Mouse (Mus musculus): ENCODE data around the gene Pou2f3. TPM values are rescaled to one million over a fixed set of nuclear protein-coding genes. Genes with fewer than 3 reads are reported as not detected.

Pou2f3 gene
- polyA plus RNA-seq, 1 experiment from 2014 or later = not detected

DNA sequence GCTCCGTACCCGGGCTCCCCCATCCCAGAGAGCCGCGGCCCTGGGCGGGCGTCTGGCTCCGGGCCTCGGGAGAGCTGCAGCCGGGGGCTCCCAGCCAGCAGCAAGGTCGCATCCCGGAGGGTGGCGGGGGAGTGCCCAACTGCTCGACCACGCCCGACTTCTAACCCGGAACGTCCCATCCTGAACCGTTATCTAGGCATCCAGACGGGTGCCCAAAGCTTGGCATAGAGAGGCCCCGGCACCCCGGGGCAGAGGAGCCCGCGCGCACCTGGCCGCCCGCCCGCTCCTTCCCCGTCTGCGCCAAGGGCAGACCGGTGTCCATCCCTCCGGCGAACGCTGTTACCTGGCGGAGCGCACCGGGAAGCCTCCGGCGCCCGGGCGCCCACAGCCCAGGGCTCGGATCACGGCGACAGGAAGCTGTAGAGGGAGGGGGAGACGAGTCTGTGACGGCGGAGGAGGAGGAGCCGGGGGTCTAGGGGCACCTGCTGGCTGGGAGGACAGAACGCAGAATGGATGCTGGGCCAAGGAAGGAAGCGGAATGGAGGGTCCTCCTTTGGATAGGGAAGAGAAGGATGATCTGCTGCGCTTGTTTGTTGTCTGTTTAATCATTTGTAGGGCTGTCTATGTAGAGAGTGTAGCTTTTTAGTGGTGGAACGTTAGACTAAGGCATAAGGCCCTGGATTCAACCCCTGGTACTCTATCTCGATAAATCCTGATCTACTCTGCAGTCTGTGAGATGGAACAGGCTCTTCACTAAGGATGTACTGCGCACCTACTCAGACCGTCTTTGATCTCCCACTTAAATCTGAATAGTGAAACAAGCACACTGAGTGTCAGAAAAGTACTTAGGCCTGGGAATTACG lies 93.8 kb downstream of the Pou2f3 start, which contains the start of gene Tmem136:
Gene Tmem136 (minus strand): TSS at position 437 of the 863 bp plus-strand sequence.
- Histone ChIP-seq H3K9ac (ENCODE audit: low read length) (peak within 1 kb of the TSS; percentile 83), H3K27ac (ENCODE audit: low read depth, low read length) (no peak within 1 kb of the TSS), H3K4me1 (ENCODE audit: control insufficient read depth, insufficient read depth, low read length) (0 out of 2 replicates have a peak, but pooled peaks cover 3% of the 10 kb centered on the region), H3K9me3 (ENCODE audit: control insufficient read depth, low read length) (no peaks in the 10 kb centered on the region), H3K4me3 (ENCODE audit: low read depth, low read length) (peak within 1 kb of the TSS; percentile 75), H3K27me3 (ENCODE audit: control insufficient read depth, insufficient read depth, low read length) (no peaks in the 10 kb centered on the region), H3K4me2 (ENCODE audit: low read depth) (peak within 1 kb of the TSS; percentile 78), H3K36me3 (ENCODE audit: control insufficient read depth, insufficient read depth, low read length) (no peaks in the 10 kb centered on the region)
- DNase-seq (ENCODE audit: low spot score) = peak; percentile 82
- ATAC-seq (ENCODE audit: insufficient read depth, low FRiP score, low TSS enrichment) = peak; percentile 89
- 4% methylated on average over 47 of the region's 55 CpGs for WGBS

DNA sequence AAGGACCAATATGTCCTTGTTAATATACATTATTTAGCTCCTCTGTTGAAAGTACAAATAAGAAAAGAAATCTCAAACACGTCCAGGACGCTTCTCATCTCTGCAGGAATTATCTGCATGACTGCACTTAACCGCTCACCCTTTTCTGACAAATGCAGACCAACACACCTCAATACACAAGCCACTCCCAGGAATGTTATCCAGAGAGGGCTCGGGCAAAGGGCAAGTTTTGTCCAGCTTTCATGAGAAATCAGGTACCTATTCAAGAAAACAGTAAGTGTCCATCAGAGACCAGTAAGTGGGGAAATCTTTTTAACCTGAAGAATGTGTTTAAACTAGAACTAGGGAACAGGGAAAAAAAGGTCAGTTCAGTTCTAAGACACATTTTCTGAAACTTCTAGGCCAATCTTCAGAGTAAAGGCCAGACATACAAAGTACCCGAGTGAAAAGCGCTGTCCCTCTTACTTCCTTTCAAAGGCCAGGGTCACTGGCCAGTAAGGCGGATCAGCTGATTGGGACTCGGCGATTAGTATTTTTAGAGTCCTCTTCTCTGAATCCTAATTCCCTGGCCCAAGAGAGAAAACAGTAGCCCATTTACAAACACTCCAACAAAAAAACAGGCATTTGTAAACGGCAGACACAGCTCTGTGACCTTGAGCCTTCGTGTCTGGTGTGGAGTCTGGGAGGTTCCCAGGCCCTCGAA lies 94.6 kb downstream of the Pou2f3 start:
- H3K4me3 ChIP-seq (ENCODE audit: low read depth, low read length) = peak overlapping the region; percentile 75
- no peaks in the 10 kb centered on the region for H3K36me3 ChIP-seq (ENCODE audit: control insufficient read depth, insufficient read depth, low read length)
- no peak for ATAC-seq (ENCODE audit: insufficient read depth, low FRiP score, low TSS enrichment)
- H3K9ac ChIP-seq (ENCODE audit: low read length) = peak overlapping the region; percentile 83
- 20% methylated on average over 12 of the region's 12 CpGs for WGBS
- H3K9me3 ChIP-seq (ENCODE audit: control insufficient read depth, low read length) = no peaks in the 10 kb centered on the region
- DNase-seq (ENCODE audit: low spot score) = no peak
- H3K27ac ChIP-seq (ENCODE audit: low read depth, low read length) = no peak overlapping the region
- H3K4me1 ChIP-seq (ENCODE audit: control insufficient read depth, insufficient read depth, low read length) = 0 out of 2 replicates have a peak, but pooled peaks cover 3% of the 10 kb centered on the region
- H3K4me2 ChIP-seq (ENCODE audit: low read depth) = peak overlapping the region; percentile 78
- no peaks in the 10 kb centered on the region for H3K27me3 ChIP-seq (ENCODE audit: control insufficient read depth, insufficient read depth, low read length)

DNA sequence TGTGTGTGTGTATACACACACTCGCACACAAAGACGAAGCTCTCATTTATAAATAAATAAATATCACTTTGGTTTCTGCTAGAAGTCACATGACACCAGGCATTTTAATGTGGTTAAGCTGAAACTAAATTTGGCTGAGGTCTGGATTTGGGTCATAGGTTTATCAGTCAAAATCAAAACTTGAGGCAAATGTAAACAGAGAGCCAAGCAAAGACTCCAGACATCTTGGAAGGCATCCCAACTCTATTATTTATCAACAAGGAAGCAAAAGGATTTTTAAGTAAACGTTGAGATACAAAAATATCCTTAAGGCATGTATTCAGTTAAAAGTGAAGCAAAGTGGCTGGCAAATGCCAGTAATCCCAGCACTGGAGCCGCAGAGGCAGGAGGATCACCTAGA lies 95.3 kb downstream of the Pou2f3 start:
- H3K36me3 ChIP-seq (ENCODE audit: control insufficient read depth, insufficient read depth, low read length) = no peaks in the 10 kb centered on the region
- H3K27me3 ChIP-seq (ENCODE audit: control insufficient read depth, insufficient read depth, low read length) = no peaks in the 10 kb centered on the region
- no peak overlapping the region for H3K27ac ChIP-seq (ENCODE audit: low read depth, low read length)
- H3K4me3 ChIP-seq (ENCODE audit: low read depth, low read length) = no peak overlapping the region
- WGBS = 91% methylated on average over 4 of the region's 4 CpGs
- no peak overlapping the region for H3K4me2 ChIP-seq (ENCODE audit: low read depth)
- DNase-seq (ENCODE audit: low spot score) = no peak
- H3K9ac ChIP-seq (ENCODE audit: low read length) = no peak overlapping the region
- no peak for ATAC-seq (ENCODE audit: insufficient read depth, low FRiP score, low TSS enrichment)
- H3K4me1 ChIP-seq (ENCODE audit: control insufficient read depth, insufficient read depth, low read length) = 0 out of 2 replicates have a peak, but pooled peaks cover 3% of the 10 kb centered on the region
- H3K9me3 ChIP-seq (ENCODE audit: control insufficient read depth, low read length) = no peaks in the 10 kb centered on the region

DNA sequence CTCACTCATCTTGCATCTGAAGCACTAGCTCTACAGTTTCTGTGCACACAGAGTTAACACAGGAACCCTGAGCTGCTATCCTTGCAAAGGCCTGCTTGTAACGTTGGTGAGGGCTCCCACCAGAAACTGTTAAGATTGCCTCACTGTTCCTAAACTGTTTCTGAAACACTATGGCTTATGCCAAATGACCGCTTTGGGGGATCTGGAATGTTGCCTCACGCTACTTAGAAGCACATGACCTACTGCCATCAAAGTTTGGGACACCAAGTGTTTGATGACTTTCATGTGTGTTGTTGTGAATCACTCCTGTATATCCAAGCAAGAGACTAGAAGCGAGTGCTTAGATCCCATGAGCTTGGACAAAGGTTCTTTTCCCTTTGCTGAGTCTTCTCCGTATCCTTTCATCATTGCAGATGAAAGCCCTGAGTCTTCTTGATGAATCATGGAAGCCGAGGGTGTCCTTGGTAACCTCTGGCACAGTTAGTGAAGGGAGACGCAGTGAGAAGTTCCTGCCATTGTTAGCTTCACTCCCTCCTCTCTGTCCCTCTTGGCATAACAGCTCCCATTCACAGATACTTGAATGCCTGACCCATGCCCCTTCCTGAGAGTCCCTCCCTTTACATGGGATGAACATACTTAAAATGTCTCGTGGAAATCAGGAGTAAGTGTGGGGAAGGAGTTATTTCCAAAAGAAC lies 99.7 kb downstream of the Pou2f3 start:
- Histone ChIP-seq H3K27ac (ENCODE audit: low read depth, low read length) (no peak overlapping the region), H3K27me3 (ENCODE audit: control insufficient read depth, insufficient read depth, low read length) (no peaks in the 10 kb centered on the region), H3K9ac (ENCODE audit: low read length) (no peak overlapping the region), H3K4me1 (ENCODE audit: control insufficient read depth, insufficient read depth, low read length) (0 out of 2 replicates have a peak, but pooled peaks cover 5% of the 10 kb centered on the region), H3K4me3 (ENCODE audit: low read depth, low read length) (no peak overlapping the region), H3K9me3 (ENCODE audit: control insufficient read depth, low read length) (no peaks in the 10 kb centered on the region), H3K36me3 (ENCODE audit: control insufficient read depth, insufficient read depth, low read length) (no peaks in the 10 kb centered on the region), H3K4me2 (ENCODE audit: low read depth) (no peak overlapping the region)
- ATAC-seq (ENCODE audit: insufficient read depth, low FRiP score, low TSS enrichment) (no peak), DNase-seq (ENCODE audit: low spot score) (no peak)
- 86% methylated on average over 8 of the region's 8 CpGs for WGBS

GRCm38 (mm10) chr9:43109125-43109524 lies 101.0 kb downstream of the Pou2f3 start:
- Histone ChIP-seq H3K36me3 (ENCODE audit: control insufficient read depth, insufficient read depth, low read length) (no peaks in the 10 kb centered on the region), H3K4me3 (ENCODE audit: low read depth, low read length) (no peak overlapping the region), H3K9ac (ENCODE audit: low read length) (no peak overlapping the region), H3K4me1 (ENCODE audit: control insufficient read depth, insufficient read depth, low read length) (peaks cover 7% of the 10 kb centered on the region; the same call in 1 of the 2 replicates), H3K27me3 (ENCODE audit: control insufficient read depth, insufficient read depth, low read length) (no peaks in the 10 kb centered on the region), H3K27ac (ENCODE audit: low read depth, low read length) (no peak overlapping the region), H3K4me2 (ENCODE audit: low read depth) (no peak overlapping the region), H3K9me3 (ENCODE audit: control insufficient read depth, low read length) (no peaks in the 10 kb centered on the region)
- 88% methylated on average over 7 of the region's 7 CpGs for WGBS
- no peak for ATAC-seq (ENCODE audit: insufficient read depth, low FRiP score, low TSS enrichment)
- no peak for DNase-seq (ENCODE audit: low spot score)

DNA sequence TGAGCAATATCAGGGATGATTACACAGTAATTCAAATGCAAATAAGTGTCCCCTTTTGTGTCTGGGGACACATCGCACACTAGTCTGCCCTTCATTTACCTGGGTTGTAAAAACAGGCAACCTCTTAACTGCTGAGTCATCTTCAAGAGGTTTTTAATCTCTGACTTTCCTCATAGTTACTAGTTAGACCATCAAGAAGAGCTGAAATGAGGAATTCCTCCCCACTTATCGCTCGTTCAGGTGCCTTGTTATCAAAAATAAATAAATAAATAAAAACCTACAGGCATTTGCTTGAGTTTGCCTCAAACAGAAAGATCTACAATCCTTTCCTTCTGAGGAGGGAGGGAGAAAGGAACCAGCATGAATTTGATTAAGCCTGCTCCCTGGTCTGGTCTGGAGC lies 101.4 kb downstream of the Pou2f3 start:
- Histone ChIP-seq H3K9ac (ENCODE audit: low read length) (no peak overlapping the region), H3K36me3 (ENCODE audit: control insufficient read depth, insufficient read depth, low read length) (no peaks in the 10 kb centered on the region), H3K27me3 (ENCODE audit: control insufficient read depth, insufficient read depth, low read length) (no peaks in the 10 kb centered on the region), H3K9me3 (ENCODE audit: control insufficient read depth, low read length) (no peaks in the 10 kb centered on the region), H3K27ac (ENCODE audit: low read depth, low read length) (no peak overlapping the region), H3K4me2 (ENCODE audit: low read depth) (no peak overlapping the region), H3K4me1 (ENCODE audit: control insufficient read depth, insufficient read depth, low read length) (peaks cover 11% of the 10 kb centered on the region; the same call in 1 of the 2 replicates), H3K4me3 (ENCODE audit: low read depth, low read length) (no peak overlapping the region)
- WGBS = 87% methylated on average over 3 of the region's 3 CpGs
- no peak for DNase-seq (ENCODE audit: low spot score)
- no peak for ATAC-seq (ENCODE audit: insufficient read depth, low FRiP score, low TSS enrichment)

GRCm38 (mm10) chr9:43108081-43108480 lies 102.1 kb downstream of the Pou2f3 start:
- Histone ChIP-seq H3K36me3 (ENCODE audit: control insufficient read depth, insufficient read depth, low read length) (no peaks in the 10 kb centered on the region), H3K9ac (ENCODE audit: low read length) (no peak overlapping the region), H3K27me3 (ENCODE audit: control insufficient read depth, insufficient read depth, low read length) (no peaks in the 10 kb centered on the region), H3K9me3 (ENCODE audit: control insufficient read depth, low read length) (no peaks in the 10 kb centered on the region), H3K4me1 (ENCODE audit: control insufficient read depth, insufficient read depth, low read length) (peaks cover 16% of the 10 kb centered on the region; the same call in 1 of the 2 replicates), H3K27ac (ENCODE audit: low read depth, low read length) (no peak overlapping the region), H3K4me3 (ENCODE audit: low read depth, low read length) (no peak overlapping the region), H3K4me2 (ENCODE audit: low read depth) (no peak overlapping the region)
- DNase-seq (ENCODE audit: low spot score) = no peak
- ATAC-seq (ENCODE audit: insufficient read depth, low FRiP score, low TSS enrichment) = no peak
- 94% methylated on average over 1 of the region's 1 CpGs for WGBS

DNA sequence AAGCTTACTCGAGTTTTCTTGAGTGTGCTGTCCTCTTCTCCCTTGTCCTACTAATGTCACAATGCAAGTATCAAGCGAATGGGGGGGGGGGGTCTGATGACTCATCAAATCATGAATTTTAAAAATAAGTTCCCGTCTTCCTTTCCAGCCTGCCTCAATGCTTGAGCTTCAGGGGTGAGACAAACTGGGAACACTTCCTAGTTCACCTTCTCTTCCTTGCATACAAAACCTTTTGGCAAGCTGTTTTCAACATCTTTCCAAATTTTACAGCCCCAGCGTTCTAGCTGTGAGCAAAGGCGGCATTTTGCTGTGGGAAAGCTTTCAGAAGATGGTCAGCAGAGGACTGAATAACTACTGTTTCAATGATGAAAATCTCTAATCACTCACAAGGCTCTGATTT lies 102.6 kb downstream of the Pou2f3 start:
- Histone ChIP-seq H3K27me3 (ENCODE audit: control insufficient read depth, insufficient read depth, low read length) (no peaks in the 10 kb centered on the region), H3K4me1 (ENCODE audit: control insufficient read depth, insufficient read depth, low read length) (peaks cover 18% of the 10 kb centered on the region; the same call in 1 of the 2 replicates), H3K4me3 (ENCODE audit: low read depth, low read length) (no peak overlapping the region), H3K9me3 (ENCODE audit: control insufficient read depth, low read length) (no peaks in the 10 kb centered on the region), H3K36me3 (ENCODE audit: control insufficient read depth, insufficient read depth, low read length) (no peaks in the 10 kb centered on the region), H3K4me2 (ENCODE audit: low read depth) (no peak overlapping the region), H3K27ac (ENCODE audit: low read depth, low read length) (no peak overlapping the region), H3K9ac (ENCODE audit: low read length) (no peak overlapping the region)
- no peak for DNase-seq (ENCODE audit: low spot score)
- no peak for ATAC-seq (ENCODE audit: insufficient read depth, low FRiP score, low TSS enrichment)
- 66% methylated on average over 5 of the region's 5 CpGs for WGBS
